Mouse (Mus musculus): ENCODE measurements around the gene Nutf2.
"Not testable (repeated sequence)": the region's sequence is repeated elsewhere in the genome, so short reads cannot be mapped to it uniquely, and the experiment has no call there.

Gene Nutf2

DNA sequence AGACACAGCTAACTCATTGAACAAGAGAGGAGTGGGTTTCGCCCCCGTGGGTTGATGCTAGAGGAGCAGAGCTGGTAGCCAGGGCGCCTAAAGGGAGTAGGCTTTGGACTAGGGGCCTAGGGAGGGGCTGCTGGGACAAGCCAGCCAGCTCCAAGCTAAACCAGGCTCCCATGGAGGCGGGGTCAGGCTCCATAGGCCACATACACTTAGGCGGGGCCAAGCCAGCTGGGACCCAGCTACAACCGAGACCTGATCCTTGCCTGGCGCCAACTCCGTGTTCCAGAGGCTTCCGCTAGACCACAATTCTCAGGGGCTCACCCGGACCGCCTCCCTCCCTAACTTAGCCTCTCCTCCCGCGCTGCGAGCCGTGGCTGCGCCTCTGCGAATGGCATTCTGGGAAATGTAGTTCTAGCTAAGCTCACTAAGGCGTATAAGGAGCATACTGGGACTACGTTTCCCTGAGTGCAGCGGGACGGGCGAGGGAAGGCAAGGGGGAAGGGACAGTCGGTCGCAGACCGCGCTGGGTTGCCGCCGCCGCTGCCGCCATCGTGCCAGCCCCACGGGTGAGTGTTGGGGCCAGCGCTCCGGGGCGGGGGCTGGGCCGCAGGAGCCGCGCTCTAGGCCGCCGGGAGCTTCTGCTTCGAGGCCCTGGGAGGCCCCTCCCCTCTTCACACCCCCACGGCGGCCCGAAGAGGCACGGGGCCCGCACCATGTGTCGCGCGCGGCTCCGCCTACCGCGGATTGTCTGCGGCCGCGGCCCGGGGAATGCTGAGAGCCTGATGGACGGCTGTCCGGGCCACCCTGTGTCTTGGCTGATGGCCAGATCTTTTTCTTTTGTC is at the start of gene Nutf2:
Gene Nutf2 (plus strand): TSS at position 438 of the 839 bp plus-strand sequence.
- DNase-seq, result peak; percentile 96 to 99

DNA sequence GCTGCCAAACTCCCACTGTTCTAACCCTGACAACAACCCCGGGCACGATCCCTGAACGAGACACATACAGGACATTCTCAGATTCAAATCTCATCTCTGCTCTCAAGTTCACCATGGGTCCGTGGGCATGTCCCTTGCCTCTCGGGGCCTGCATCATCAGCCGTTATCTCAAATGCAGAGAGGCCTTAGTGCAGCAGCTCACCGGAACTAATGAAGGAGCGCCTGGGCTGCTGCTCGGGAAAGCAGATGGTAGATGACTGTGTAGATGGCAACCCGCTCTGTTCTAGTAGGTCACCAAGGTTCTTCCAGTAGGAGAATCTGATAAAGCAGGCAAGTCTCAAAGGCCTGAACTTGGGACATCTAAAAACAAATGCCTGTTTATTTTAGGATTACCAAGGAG is 49.3 kb upstream of the Nutf2 start:
- DNase-seq, result no peak

DNA sequence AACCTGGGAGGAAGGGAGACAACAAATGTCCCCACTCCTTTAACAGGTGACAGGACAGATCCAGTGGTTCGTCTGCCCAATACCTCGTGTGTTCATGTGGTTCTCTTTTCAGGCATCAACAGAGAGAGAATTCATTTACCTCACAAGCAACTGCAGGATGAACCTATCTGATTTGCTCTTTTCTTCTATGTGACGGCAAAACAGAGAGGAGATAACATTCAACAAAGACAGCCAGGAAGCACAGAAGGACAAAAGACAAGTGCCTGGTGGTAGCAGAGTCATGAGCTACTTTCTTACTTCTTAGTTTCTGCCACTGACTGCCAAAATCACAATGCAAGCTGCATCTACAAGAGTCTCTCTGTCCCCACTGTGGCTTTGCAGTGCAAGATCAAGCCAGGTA is 48.8 kb upstream of the Nutf2 start:
- no peak for DNase-seq

GRCm38 (mm10) chr8:105812511-105812910 is 47.9 kb upstream of the Nutf2 start:
- DNase-seq, result no peak

- no peak for DNase-seq
These were observed 47.1 kb upstream of the Nutf2 start for GRCm38 (mm10) chr8:105813241-105813640.

GRCm38 (mm10) chr8:105819659-105820058 is 40.7 kb upstream of the Nutf2 start:
- DNase-seq, result no peak

DNA sequence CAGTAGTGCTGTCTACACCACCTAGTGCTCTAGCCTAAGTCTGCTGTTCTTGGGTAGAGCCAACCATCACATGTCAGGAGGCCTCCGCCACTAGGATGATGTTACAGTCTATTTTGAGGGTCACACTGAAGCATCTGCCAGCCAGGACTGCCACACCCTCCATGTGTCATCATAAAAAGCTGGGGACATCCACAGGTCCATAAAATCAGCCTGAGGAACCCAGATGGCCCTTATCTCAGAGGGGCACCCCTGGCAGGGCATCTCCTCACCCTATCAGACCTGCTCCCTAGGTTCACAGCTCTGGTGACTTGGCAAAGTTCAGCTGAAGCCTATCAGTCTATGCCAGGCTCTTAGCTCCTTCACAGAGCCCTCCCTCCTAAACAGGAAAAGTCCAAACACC is 39.5 kb upstream of the Nutf2 start:
- no peak for DNase-seq

GRCm38 (mm10) chr8:105825506-105825905 is 34.9 kb upstream of the Nutf2 start:
- no peak for DNase-seq

DNA sequence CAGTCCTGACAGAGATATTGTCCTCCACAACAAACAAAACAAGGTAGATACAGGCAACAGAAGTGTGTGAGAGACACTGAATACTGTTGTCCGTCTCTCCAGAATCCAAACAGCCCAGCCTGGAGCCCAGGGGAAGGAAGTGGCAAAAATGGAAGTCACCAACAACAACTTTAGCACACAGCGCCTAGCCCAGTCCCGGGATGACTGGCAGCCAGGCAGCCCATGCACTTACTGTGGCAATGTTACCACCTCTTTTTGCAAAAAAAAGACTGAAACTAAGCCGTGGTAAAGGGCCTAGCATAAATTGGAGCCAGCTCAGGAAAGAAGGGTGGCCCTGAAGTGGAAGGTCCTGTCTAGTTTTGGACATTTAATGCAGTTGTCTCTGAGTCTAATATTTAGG is 34.0 kb upstream of the Nutf2 start:
- DNase-seq, result no peak

DNA sequence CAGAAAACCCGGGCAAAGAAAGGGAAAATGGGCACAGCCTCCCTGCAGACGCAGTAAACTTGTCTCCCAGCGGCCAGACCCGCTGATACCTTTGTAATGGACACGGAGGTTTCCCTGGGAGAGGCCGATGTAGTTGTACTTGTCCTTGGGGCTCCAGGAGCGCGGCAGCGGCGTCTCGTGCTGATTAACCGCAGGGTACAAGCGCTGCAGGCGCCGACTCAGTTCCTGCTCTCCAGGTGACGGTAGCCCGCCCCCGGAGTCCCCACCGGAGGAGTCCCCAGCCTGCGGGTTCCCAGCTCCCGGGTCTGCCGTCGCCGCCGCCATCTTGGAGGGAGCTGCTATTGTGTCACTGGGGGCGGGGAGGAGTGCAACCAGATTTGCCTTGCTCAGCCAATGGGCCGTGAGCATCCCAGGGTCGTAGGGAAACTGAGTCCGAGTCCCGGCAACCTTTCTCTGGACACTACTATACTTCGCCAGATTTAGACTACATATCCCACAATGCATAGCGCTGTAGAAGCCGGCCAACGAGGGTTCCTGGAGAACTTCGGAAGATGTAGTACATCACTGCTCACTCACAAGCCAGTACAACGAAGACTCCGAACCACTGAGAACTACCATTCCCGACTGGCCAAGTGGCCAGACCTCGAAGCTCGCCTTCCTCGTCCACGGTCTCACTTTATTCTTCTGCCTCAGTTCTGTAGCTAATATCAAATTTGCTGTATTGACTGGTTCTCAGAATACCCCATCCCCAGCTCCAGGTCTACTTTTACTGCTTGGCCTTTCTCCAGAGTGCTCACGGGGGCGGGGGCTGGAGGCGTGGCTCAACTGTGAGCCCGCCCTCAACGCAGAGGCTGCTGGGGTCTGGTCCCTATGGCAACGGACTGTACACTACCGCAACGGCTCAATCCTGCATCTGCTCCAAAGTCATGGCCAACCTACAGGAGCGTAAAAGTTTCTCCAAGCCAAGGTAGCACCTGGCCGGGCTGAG is 33.2 kb upstream of the Nutf2 start, which contains the start of the genes Ranbp10 and Tsnaxip1:
Gene Ranbp10 (minus strand): TSS at position 490 of the 988 bp plus-strand sequence.
Gene Tsnaxip1 (plus strand): TSS at position 871 of the 988 bp plus-strand sequence.
- DNase-seq, result peak; percentile 96 to 98

DNA sequence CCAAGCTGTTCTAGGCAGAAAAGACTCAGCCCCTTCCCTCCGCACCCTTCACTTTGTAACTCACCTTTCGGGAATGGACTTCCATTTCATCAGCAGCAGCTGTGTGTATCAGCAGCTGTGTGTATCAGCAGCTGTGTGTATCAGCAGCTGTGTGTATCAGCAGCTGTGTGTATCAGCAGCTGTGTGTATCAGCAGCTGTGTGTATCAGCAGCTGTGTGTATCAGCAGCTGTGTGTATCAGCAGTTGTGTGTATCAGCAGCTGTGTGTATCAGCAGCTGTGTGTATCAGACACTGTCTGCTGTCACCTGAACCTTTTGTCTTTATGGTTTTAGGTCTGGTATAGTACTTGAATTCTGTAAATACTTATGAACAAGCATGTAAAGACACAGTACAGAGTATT is 26.6 kb upstream of the Nutf2 start:
- DNase-seq, result not testable (repeated sequence)

GRCm38 (mm10) chr8:105835318-105835717 is 25.1 kb upstream of the Nutf2 start:
- DNase-seq, result peak; percentile 76 to 87

GRCm38 (mm10) chr8:105836991-105837390 is 23.4 kb upstream of the Nutf2 start:
- DNase-seq, result no peak

- no peak for DNase-seq
These were observed 21.2 kb upstream of the Nutf2 start for GRCm38 (mm10) chr8:105839209-105839608.

DNA sequence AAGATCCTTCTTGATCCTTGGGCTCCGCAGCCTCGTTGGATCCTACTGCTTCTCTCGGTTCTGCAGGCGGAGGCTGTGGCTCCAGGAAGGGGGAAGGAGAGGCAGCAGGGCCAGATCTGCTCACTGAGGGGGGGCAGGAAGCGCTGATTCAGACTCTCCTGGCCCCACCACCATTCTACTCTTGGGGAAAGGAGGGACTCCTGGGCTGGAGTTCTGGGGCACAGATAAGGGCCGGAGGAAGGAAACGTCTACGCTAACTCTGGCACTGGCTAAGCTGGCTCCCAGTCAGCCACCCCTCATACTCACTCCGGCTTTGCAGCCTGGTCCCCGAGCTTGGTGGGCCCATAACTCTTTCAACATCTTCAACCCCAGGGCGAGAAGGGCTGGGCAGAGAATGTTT is 13.7 kb upstream of the Nutf2 start:
- DNase-seq, result no peak

DNA sequence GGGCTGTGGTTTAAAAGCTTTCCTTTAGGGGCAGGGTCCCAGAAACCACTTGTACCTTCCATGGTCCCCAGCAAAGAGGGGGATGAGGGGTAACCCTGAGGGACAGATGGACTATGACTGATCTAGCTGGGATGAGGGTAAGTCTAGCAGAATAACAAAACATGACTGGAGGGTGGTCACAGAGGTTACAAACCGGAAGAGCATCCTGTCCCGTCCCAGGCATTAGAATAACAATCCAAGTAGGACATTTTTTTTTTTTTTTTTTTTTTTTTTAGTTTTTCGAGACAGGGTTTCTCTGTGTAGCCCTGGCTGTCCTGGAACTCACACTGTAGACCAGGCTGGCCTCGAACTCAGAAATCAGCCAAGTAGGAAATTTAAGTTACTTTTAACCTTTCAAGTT is 10.4 kb upstream of the Nutf2 start:
- no peak for DNase-seq

DNA sequence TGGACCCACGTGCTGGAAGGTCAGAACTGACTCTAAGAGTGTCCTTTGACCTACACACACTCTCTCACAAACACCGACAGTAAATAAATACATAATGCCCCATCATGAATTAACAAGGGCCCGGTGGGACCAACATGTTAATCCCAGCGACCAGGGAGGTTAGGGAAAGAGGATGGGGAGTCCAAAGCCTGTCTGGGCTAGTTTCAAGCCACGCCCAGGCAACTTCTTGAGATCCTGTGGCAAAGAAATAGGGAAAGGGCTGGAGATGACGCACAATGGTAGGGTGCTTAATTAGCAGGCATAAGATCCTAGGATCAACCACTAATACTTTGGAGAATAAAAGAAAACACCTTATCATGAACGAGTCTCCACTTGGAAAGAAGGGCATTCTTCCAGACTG is 9.8 kb upstream of the Nutf2 start:
- DNase-seq, result no peak

- DNase-seq, result peak; percentile 90 to 92
These were observed 8.7 kb upstream of the Nutf2 start for GRCm38 (mm10) chr8:105851651-105852143.

DNA sequence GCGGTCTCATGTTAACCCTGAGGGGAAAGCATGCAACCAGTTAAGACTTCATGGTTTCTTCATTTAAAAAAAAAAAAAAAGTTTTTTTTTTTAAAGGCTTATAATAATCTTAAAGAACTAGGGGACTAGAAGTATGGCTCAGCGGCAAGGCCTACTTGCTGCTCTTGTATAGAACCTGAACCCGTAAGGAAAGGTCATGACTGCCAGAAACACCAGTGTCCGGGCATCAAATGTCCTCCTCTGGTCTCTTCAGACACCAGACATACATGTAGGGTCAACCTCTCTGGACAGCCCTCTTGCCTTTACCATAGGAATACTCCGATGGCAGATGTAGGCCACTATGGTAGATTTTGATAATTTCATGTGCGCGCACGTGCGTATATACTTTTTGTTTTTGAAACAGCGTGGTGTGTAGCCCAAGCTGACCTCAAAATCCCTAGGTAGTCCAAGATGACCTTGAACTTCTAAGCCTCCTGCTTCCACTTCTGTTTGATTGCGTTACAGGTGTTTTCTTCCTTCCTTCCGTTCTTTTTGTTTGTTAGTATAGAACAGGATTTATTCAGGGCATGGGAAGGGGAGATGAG is 8.1 kb upstream of the Nutf2 start:
- no peak for DNase-seq

DNA sequence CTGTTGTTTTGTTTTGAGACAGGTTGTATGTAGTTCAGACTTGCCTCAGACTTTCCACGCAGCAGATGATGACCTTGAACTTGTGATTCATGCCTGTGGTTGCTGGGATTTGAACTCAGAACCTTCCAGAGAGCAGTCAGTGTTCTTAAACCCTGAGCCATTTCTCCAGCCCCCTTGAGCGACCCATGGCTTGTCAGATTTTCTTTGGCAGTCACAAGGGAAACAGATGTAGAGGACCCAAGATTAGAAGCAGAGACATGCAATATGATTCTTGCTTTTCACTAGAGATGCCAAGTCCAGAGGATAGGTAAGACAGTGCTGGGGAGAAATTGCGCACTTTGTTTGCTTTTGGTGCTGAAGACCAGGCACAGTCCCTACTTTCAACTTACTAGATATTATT is 7.2 kb upstream of the Nutf2 start, which contains the start of gene Cenpt:
Gene Cenpt (minus strand): TSS at position 101 of the 400 bp plus-strand sequence.
- DNase-seq, result no peak

DNA sequence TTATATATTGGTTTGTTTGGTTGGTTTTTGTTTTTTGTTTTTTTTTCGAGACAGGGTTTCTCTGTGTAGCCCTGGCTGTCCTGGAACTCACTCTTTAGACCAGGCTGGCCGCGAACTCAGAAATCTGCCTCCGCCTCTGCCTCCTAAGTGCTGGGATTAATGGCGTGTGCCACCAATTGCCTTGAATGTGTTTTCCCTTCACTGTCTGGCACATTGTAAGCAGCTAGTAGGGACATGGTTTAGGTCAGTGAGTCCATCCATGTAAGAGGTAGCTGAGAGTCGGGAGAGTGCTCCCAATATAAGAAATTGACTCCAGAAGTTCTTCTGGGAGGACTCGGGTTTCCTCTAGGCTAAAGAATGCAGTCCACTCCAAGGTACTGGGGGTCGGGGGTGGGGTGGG is 6.1 kb upstream of the Nutf2 start:
- no peak for DNase-seq

DNA sequence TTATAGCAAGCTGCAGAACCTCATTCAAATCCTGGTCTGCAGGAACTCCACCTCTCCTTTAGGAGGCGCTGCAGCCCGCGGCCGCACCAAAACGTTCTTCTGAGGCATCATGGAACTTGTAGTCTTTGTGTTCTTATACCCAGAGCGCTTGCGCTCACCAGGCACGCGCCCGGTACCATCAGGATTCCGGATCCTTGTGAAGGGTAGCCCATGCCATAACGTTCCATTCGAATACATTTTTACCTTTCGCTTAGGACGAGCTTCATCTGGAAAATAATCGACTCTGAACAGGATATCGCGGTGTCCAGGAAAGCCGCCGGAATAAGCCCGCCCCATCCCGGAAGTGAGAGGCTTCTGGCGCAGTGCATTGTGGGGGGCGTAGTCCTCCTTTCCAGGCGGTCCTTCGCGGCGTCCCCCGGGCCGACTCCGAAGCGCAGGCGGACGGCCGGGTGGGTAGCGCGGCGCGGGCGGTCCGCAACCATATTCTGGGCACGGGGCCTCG is 5.6 kb upstream of the Nutf2 start, which contains the start of gene Thap11:
Gene Thap11 (plus strand): TSS at position 418 of the 502 bp plus-strand sequence.
- DNase-seq, result peak; percentile 94 to 95

Measured in lung, postnatal 4 days (tissue).